Mouse (Mus musculus) heart, embryonic 11.5 days (tissue): ENCODE results near the gene Klf2. TPM values are rescaled to one million over a fixed set of nuclear protein-coding genes. Genes with fewer than 3 reads are reported as not detected.
A peak's percentile ranks its signal among the peaks of the same experiment; 100 is the strongest.

Source experiments
- ATAC-seq: fragments of 200-750 bp; cut with Nextera tagmentation; replicated peaks from 2 replicates; pipeline ENCODE4 v1.8.0; 2017; ENCODE audit warnings: moderate library complexity; ENCODE audit not compliant: insufficient number of reproducible peaks, low FRiP score, low TSS enrichment
- H3K27ac ChIP-seq: fragments of 300-500 bp; sonication (generic); 2 replicates; pipeline ENCODE4 v1.5.1; 2014; ENCODE audit warnings: mild to moderate bottlenecking, low read depth, low read length
- H3K27me3 ChIP-seq: fragments of 300-500 bp; sonication (generic); 2 replicates; pipeline ENCODE4 v1.6.1; 2014; ENCODE audit warnings: mild to moderate bottlenecking, low read length, mixed read lengths; ENCODE audit not compliant: control insufficient read depth, insufficient read depth
- H3K36me3 ChIP-seq: fragments of 300-500 bp; sonication (generic); 2 replicates; pipeline ENCODE4 v1.6.1; 2014; ENCODE audit warnings: mild to moderate bottlenecking, low read length, moderate library complexity, mixed read lengths; ENCODE audit not compliant: control insufficient read depth, insufficient read depth
- H3K4me1 ChIP-seq: fragments of 300-500 bp; sonication (generic); 2 replicates; pipeline ENCODE4 v1.6.1; 2014; ENCODE audit warnings: low read length; ENCODE audit not compliant: control insufficient read depth, insufficient read depth
- H3K4me2 ChIP-seq: fragments of 300-500 bp; sonication (generic); 2 replicates; pipeline ENCODE4 v1.6.1; 2014; ENCODE audit warnings: mild to moderate bottlenecking, moderate library complexity
- H3K4me3 ChIP-seq: fragments of 300-500 bp; sonication (generic); 2 replicates; pipeline ENCODE4 v1.5.1; 2014; ENCODE audit warnings: low read depth, low read length
- H3K9ac ChIP-seq: fragments of 300-500 bp; sonication (generic); 2 replicates; pipeline ENCODE4 v1.6.1; 2014; ENCODE audit warnings: mild to moderate bottlenecking, low read depth, low read length, moderate library complexity
- H3K9me3 ChIP-seq: fragments of 300-500 bp; sonication (generic); replicated peaks from 2 replicates; pipeline ENCODE4 v1.6.1; 2016; ENCODE audit warnings: low read length; ENCODE audit not compliant: control insufficient read depth
- WGBS: fragments of 180-500 bp; shearing (Covaris S2); extraction: QIAGEN DNeasy Blood & Tissue Kit; methylation state at CpG from one replicate; pipeline ENCODE4 v1.1.7; 2014; ENCODE audit not compliant: insufficient replicate concordance; 5-methylcytosine and 5-hydroxymethylcytosine counted together
- polyA plus RNA-seq: library from polyadenylated mRNA; unstranded; fragments of >200 nt; fragmentation: Nextera tagmentation; extraction: Ambion mirVana; gene quantifications from 2 replicates; pipeline ENCODE4 v1.2.1, GENCODE M21; 2014

The Klf2 gene
- polyA plus RNA-seq, 1 experiment from 2014 or later: 16.7 TPM

DNA sequence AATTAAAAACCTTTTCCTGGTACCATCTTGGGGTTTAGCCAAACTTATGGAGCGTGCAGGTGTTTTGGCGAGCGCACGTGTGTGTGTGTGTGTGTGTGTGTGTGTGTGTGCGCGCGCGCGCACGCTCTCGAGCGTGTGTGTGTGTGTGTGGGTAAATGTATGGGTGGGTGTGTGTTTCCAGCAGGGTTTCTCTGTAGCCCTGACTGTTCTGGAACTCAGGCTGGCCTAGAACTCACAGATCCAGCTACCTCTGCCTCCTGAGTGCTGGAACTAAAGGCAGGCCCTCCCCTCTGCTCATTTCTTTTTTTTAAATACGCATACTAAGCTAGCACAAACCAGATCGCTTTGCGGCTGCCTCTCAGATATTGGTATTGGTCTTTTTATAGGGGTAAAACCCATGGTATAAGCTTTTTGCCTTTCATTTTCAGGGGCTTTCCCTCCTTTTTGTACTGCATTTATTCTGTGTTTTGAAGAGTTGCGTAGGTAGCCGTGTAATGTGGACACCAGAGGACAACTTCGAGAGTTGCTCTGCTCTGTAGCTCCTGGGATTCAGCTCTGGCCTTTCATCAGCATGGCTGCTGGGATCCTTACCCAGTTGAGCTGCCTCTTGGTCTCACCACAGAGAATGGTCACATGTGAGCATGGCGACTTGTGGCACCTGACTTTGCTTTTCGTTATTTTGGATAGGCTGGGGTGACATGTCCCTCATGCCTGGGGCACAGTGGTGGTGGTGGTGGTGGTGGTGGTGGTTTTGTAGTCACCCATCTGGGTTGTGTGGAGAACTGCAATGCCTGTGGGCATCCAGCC, 3.0 kb downstream of the Klf2 start:
- H3K4me2 ChIP-seq: peak overlapping the region; percentile 97
- 90% methylated on average over 20 of the region's 20 CpGs for WGBS
- no peak overlapping the region for H3K27ac ChIP-seq

DNA sequence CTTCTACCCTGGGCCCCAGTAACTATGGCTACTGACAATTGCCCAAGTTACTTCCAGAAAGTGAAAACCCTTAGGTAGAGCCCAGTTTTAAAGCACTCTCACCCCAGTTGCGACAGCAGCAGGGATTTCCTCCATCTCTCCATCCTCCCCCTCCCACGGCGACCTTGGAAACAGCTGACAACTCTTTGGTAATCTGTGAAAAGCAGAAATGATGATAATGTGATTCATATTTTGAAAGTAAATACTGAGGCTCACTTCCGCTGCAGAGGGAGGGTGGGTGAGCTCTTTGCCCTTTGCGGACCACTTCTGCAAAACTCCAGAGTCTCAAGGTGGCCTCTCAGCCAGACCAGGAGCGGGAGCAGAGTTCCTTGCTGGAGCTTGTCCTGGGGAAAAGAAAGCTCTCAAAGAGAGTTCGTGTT, 3.6 kb downstream of the Klf2 start:
- Histone ChIP-seq H3K27ac (no peak overlapping the region), H3K4me3 (peak overlapping the region; percentile 76), H3K9ac (peak overlapping the region; percentile 34; the same call in 1 of the 2 replicates), H3K27me3 (peaks cover 19% of the 10 kb centered on the region), H3K4me2 (peak overlapping the region; percentile 97), H3K36me3 (no peaks in the 10 kb centered on the region), H3K9me3 (no peaks in the 10 kb centered on the region), H3K4me1 (peaks cover 22% of the 10 kb centered on the region; the same call in 1 of the 2 replicates)
- ATAC-seq: no peak
- WGBS: 76% methylated on average over 7 of the region's 7 CpGs

More for the DNA sequence above, 3.0 kb downstream of the Klf2 start:
- Histone ChIP-seq H3K9me3 (no peaks in the 10 kb centered on the region), H3K4me1 (peaks cover 22% of the 10 kb centered on the region; the same call in 1 of the 2 replicates), H3K36me3 (no peaks in the 10 kb centered on the region), H3K27me3 (peaks cover 19% of the 10 kb centered on the region), H3K4me3 (peak overlapping the region; percentile 76), H3K9ac (peak overlapping the region; percentile 34; the same call in 1 of the 2 replicates)
- ATAC-seq: no peak

DNA sequence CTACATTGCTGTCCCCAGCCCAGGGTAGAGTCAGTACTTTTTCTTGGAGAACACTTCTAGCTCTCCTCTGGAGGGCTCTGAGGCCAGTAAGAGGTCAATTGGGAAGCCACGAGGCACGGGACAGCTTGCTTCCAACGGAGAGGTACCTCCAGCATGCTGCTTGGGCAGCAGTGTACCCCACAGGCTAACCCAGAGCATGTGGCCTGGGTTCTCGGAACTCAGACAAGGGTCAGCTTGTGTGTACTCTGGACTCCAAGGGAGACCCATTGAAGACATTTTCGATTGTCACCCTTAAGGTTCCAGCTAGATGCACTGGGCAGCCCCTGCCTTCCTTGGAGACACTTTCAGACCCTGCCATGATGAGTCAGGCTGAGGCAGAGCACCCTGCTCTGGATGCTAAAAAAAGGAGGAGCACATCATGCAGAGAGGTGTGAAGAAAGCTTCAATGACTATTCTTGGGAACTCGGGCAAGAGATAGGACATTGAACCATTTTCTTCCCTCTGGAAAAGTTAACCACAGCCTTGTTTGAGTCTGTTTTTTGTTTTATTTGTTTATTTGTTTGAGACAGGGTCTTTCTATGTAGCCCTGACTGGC, 4.4 kb downstream of the Klf2 start:
- ATAC-seq: no peak
- no peaks in the 10 kb centered on the region for H3K36me3 ChIP-seq
- H3K9me3 ChIP-seq: no peaks in the 10 kb centered on the region
- peaks cover 19% of the 10 kb centered on the region for H3K27me3 ChIP-seq
- H3K9ac ChIP-seq: no peak overlapping the region
- 0 out of 2 replicates have a peak overlapping the region, but pooled peaks have one; percentile 46 for H3K27ac ChIP-seq
- peaks cover 19% of the 10 kb centered on the region; the same call in 1 of the 2 replicates for H3K4me1 ChIP-seq
- 51% methylated on average over 6 of the region's 6 CpGs for WGBS
- H3K4me3 ChIP-seq: 0 out of 2 replicates have a peak overlapping the region, but pooled peaks have one; percentile 8
- no peak overlapping the region; the same call in 1 of the 2 replicates for H3K4me2 ChIP-seq

DNA sequence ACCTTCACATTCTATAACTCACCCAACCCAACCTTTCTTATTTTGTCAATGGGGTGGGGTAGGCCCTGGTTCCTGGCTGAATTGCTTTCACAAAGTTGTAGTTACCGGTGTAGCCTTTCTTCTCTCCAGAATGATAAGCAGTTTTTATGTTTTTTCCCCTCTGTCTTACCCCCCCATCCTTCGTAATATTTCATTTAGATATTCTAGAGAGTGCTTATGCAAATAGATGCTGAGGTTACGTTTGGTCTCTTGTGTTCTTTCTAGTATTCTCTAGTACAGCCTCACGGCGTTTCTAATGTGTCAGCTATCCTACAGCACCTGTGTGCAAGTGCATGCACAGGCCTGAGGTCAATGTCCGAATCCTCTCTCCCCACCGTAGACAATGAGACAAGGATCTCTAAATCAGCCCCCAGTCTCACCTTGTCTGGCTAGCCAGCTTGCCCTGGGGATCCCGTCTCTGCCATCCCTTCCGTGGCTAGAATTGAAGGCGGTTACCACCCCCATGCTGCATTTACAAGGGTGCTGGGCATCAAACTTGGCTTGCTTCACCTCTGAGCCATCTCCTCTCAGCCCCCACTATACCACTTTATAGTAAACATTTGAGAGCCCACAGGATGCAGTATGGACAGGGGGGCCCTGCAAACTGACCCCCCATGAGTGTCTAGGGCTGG, 5.3 kb downstream of the Klf2 start:
- Histone ChIP-seq H3K4me2 (no peak overlapping the region), H3K27ac (no peak overlapping the region), H3K27me3 (peaks cover 19% of the 10 kb centered on the region), H3K9ac (no peak overlapping the region), H3K36me3 (no peaks in the 10 kb centered on the region), H3K4me3 (no peak overlapping the region), H3K4me1 (peaks cover 19% of the 10 kb centered on the region; the same call in 1 of the 2 replicates), H3K9me3 (no peaks in the 10 kb centered on the region)
- ATAC-seq: no peak
- 76% methylated on average over 10 of the region's 10 CpGs for WGBS

DNA sequence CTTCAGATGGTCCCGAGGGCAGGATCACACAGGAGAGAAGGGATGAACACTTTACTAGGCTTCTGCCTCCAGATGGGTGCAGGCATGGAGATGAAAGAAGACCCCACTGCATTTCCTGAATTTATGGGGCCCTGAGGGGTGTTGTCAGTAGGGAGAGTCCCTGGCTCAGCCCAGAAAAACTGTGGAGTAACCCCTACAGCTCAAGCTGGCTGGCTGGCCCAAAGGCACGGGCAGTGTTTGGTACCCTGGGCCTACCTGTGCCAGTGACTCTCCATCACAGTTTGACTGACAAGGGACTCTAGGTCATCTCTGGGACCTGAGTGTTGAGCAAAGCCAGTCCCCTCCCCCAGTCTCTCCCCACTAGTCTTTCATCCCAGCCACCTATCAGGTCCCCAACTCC, 5.9 kb downstream of the Klf2 start:
- Histone ChIP-seq H3K9ac (no peak overlapping the region), H3K4me3 (no peak overlapping the region), H3K36me3 (no peaks in the 10 kb centered on the region), H3K27me3 (peaks cover 16% of the 10 kb centered on the region), H3K4me2 (no peak overlapping the region), H3K4me1 (peaks cover 18% of the 10 kb centered on the region; the same call in 1 of the 2 replicates), H3K9me3 (no peaks in the 10 kb centered on the region), H3K27ac (no peak overlapping the region)
- no peak for ATAC-seq
- WGBS: 72% methylated on average over 2 of the region's 2 CpGs

DNA sequence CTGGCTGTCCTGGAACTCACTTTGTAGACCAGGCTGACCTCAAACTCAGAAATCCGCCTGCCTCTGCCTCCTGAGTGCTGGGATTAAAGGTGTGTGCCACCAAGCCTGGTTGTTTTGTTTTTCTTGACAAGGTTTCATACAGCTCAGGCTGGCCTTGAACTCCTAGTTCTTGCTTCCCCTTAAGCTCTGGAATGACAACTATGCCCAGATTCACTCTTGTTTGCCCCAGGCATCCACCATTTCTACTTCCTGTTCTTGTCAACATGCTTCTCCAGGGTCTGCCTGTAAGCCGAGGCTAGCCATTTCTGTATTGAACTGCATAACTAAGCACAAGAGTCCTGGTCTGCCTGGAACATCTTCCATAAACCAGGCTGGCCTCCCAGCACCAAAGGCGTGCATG, 10.3 kb downstream of the Klf2 start:
- no peak overlapping the region for H3K4me3 ChIP-seq
- H3K36me3 ChIP-seq: no peaks in the 10 kb centered on the region
- 80% methylated on average over 3 of the region's 3 CpGs for WGBS
- H3K4me1 ChIP-seq: no peaks in the 10 kb centered on the region
- no peak overlapping the region for H3K9ac ChIP-seq
- no peaks in the 10 kb centered on the region for H3K9me3 ChIP-seq
- H3K27ac ChIP-seq: no peak overlapping the region
- H3K27me3 ChIP-seq: no peaks in the 10 kb centered on the region
- H3K4me2 ChIP-seq: no peak overlapping the region
- no peak for ATAC-seq

DNA sequence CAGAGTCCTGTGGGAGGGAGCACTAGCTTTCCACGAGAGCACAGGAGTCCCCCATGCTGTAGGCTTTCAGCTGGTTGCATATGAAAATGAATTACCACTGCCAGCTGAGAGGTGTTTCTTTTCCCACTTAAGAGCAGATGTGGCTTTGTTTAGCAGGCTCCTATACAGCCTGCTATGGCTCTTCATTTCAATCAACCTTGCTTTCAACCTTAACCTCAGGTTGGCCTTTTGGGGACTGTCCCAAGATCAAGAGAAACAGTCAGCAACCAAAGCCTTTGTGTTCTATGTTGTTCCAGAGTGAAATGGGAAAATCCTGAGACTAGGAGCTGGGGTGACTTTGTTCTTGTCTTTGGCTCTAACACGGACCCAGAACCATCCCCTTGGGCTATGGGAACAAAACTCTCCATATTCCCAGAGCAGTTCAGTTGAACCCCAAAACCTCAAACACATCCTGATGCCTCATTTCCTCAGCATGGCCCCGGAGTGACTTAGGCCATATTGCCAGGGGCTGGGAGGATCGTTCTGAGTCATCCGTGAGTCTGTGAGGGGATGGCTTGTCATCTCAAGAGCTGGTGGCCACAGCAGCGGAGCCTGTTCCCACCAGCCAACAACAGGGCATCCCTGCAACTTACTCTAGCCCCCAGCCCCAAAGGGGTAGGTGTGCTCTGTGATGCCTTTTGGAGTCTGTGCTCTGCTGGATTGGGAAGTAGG, 12.1 kb downstream of the Klf2 start:
- 80% methylated on average over 6 of the region's 6 CpGs for WGBS
- Histone ChIP-seq H3K9ac (no peak overlapping the region), H3K27ac (no peak overlapping the region; the same call in 1 of the 2 replicates), H3K36me3 (no peaks in the 10 kb centered on the region; the same call in 1 of the 2 replicates), H3K4me3 (no peak overlapping the region), H3K4me2 (no peak overlapping the region), H3K27me3 (no peaks in the 10 kb centered on the region), H3K4me1 (no peaks in the 10 kb centered on the region), H3K9me3 (no peaks in the 10 kb centered on the region)
- no peak for ATAC-seq

DNA sequence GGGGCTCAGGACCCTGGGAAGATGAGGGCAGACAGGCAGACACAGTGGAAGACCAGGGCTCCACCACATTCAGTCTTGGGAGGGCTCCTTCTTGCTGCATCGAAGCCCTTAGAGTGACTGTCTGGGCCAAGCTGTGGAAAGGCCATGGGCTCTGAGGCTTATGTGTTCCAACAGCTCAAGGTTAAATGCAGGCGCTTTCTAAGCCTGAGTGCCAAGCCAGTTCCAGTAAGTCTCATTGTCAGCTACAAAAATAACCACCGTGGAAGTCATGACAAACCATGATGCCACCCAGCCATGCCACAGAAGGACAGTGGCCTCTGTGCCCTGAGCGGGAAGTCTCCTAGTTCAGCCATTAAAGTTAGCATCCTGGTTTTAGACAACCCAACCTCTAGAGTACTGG, 12.8 kb downstream of the Klf2 start:
- Histone ChIP-seq H3K9me3 (no peaks in the 10 kb centered on the region), H3K36me3 (no peaks in the 10 kb centered on the region; the same call in 1 of the 2 replicates), H3K27ac (peak overlapping the region; percentile 10; the same call in 1 of the 2 replicates), H3K4me3 (no peak overlapping the region), H3K27me3 (no peaks in the 10 kb centered on the region), H3K4me1 (no peaks in the 10 kb centered on the region), H3K4me2 (no peak overlapping the region), H3K9ac (no peak overlapping the region)
- WGBS: 80% methylated on average over 4 of the region's 4 CpGs
- ATAC-seq: no peak
